Mouse (Mus musculus) stomach, embryonic 16.5 days (tissue): ENCODE results near the gene Gp5. TPM values are rescaled to one million over a fixed set of nuclear protein-coding genes. Genes with fewer than 3 reads are reported as not detected.
A peak's percentile ranks its signal among the peaks of the same experiment; 100 is the strongest.

Experiments used
- ATAC-seq: fragments of 200-750 bp; cut with Nextera tagmentation; 2 replicates; pipeline ENCODE4 v1.8.0; 2017; ENCODE audit warnings: moderate number of reproducible peaks, moderate TSS enrichment; ENCODE audit not compliant: insufficient read depth, low FRiP score
- H3K27ac ChIP-seq: fragments of 300-500 bp; sonication (generic); 2 replicates; pipeline ENCODE4 v1.5.1; 2014; ENCODE audit warnings: low read length
- H3K27me3 ChIP-seq: fragments of 300-500 bp; sonication (generic); 2 replicates; pipeline ENCODE4 v1.6.1; 2014; ENCODE audit warnings: low read length, control low read depth, mixed read lengths; ENCODE audit not compliant: control insufficient read depth, insufficient read depth
- H3K36me3 ChIP-seq: fragments of 300-500 bp; sonication (generic); 2 replicates; pipeline ENCODE4 v1.6.1; 2014; ENCODE audit warnings: low read length; ENCODE audit not compliant: control insufficient read depth, insufficient read depth
- H3K4me1 ChIP-seq: fragments of 300-500 bp; sonication (generic); 2 replicates; pipeline ENCODE4 v1.6.1; 2014; ENCODE audit warnings: low read length, control low read depth, mixed read lengths; ENCODE audit not compliant: control insufficient read depth, insufficient read depth
- H3K4me2 ChIP-seq: fragments of 300-500 bp; sonication (generic); 2 replicates; pipeline ENCODE4 v1.6.1; 2014; ENCODE audit warnings: low read depth, low read length, mixed read lengths
- H3K4me3 ChIP-seq: fragments of 300-500 bp; sonication (generic); replicated peaks from 2 replicates; pipeline ENCODE4 v1.5.1; 2014; ENCODE audit warnings: mild to moderate bottlenecking, low read length
- H3K9ac ChIP-seq: fragments of 300-500 bp; sonication (generic); 2 replicates; pipeline ENCODE4 v1.6.1; 2014; ENCODE audit warnings: low read length
- H3K9me3 ChIP-seq: fragments of 300-500 bp; sonication (generic); replicated peaks from 2 replicates; pipeline ENCODE4 v1.6.1; 2016; ENCODE audit warnings: low read length, control low read depth; ENCODE audit not compliant: control insufficient read depth
- WGBS: fragments of 180-500 bp; shearing (Covaris S2); extraction: QIAGEN DNeasy Blood & Tissue Kit; methylation state at CpG from one replicate; pipeline ENCODE4 v1.1.7; 2014; 5-methylcytosine and 5-hydroxymethylcytosine counted together
- polyA plus RNA-seq: library from polyadenylated mRNA; unstranded; fragments of >200 nt; fragmentation: Nextera tagmentation; extraction: Ambion mirVana; gene quantifications from 2 replicates; pipeline ENCODE4 v1.2.1, GENCODE M21; 2015

The Gp5 gene
- polyA plus RNA-seq, 1 experiment from 2014 or later, result 0.54 TPM

GRCm38 (mm10) chr16:30283743-30284337, 26.7 kb downstream of the Gp5 start:
- WGBS, result 1% methylated on average over 15 of the region's 15 CpGs
- Histone ChIP-seq H3K4me1 (peaks cover 11% of the 10 kb centered on the region; the same call in 1 of the 2 replicates), H3K36me3 (no peaks in the 10 kb centered on the region), H3K4me3 (peak overlapping the region; percentile 7; the same call in 1 of the 2 replicates), H3K4me2 (peak overlapping the region; percentile 42), H3K27me3 (peaks cover 13% of the 10 kb centered on the region), H3K27ac (no peak overlapping the region), H3K9me3 (no peaks in the 10 kb centered on the region), H3K9ac (0 out of 2 replicates have a peak overlapping the region, but pooled peaks have one; percentile 27)
- peak; percentile 45; the same call in 1 of the 2 replicates for ATAC-seq

DNA sequence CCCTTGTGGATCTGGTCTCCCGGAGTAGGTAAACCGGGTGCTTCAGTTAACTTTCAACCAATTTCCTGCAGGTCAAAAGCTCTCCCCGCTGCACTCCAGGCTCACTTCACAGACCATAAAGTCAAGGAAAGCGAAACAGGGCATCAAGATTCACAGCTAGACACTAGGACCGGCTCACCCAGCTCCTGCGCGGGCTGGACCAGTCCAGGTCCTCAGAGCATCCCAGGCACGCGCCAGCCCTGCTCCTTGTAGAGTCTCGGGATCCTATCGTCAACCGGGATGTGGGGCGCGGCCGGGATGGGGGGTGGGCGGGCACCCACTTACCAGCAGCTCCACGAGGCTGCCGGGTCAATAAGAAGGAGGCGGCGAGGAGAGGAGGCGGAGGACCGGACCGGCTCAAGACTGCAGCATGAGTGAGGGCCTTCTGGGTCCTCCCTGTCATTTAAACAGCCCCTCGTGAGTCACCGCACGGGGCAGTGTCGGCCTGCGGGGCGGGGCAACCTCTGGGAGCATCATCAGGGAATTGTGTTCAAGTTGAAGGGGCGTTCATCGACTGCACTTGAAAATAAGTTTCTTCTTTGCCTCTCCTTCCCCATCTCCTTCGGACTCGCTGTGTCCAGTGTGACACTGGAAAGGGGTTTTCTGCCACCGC, 27.6 kb downstream of the Gp5 start, which contains the start of gene Lrrc15:
Gene Lrrc15 (minus strand): TSS at position 413 of the 652 bp plus-strand sequence.
- 8% methylated on average over 34 of the region's 34 CpGs for WGBS
- Histone ChIP-seq H3K4me2 (peak within 1 kb of the TSS; percentile 49), H3K9me3 (no peaks in the 10 kb centered on the region), H3K4me1 (peaks cover 11% of the 10 kb centered on the region; the same call in 1 of the 2 replicates), H3K27me3 (peaks cover 13% of the 10 kb centered on the region), H3K4me3 (peak within 1 kb of the TSS; percentile 34), H3K36me3 (no peaks in the 10 kb centered on the region), H3K9ac (peak within 1 kb of the TSS; percentile 40; the same call in 1 of the 2 replicates), H3K27ac (no peak within 1 kb of the TSS)
- no peak for ATAC-seq

- Histone ChIP-seq H3K9ac (no peak overlapping the region), H3K27ac (no peak overlapping the region), H3K27me3 (peaks cover 13% of the 10 kb centered on the region), H3K4me2 (no peak overlapping the region), H3K9me3 (no peaks in the 10 kb centered on the region), H3K4me3 (no peak overlapping the region), H3K4me1 (peaks cover 11% of the 10 kb centered on the region; the same call in 1 of the 2 replicates), H3K36me3 (no peaks in the 10 kb centered on the region)
- ATAC-seq, result no peak
- 28% methylated on average over 4 of the region's 4 CpGs for WGBS
Observed at GRCm38 (mm10) chr16:30280676-30281297, 29.8 kb downstream of the Gp5 start.

- ATAC-seq, result no peak
- Histone ChIP-seq H3K4me2 (no peak overlapping the region), H3K9me3 (no peaks in the 10 kb centered on the region), H3K27me3 (peaks cover 8% of the 10 kb centered on the region), H3K4me1 (peaks cover 11% of the 10 kb centered on the region; the same call in 1 of the 2 replicates), H3K36me3 (no peaks in the 10 kb centered on the region), H3K27ac (no peak overlapping the region), H3K4me3 (no peak overlapping the region), H3K9ac (no peak overlapping the region)
- 75% methylated on average over 11 of the region's 11 CpGs for WGBS
Observed at GRCm38 (mm10) chr16:30278406-30278805, 32.2 kb downstream of the Gp5 start.

- no peak overlapping the region for H3K4me2 ChIP-seq
- H3K9ac ChIP-seq, result no peak overlapping the region
- no peak for ATAC-seq
- H3K36me3 ChIP-seq, result no peaks in the 10 kb centered on the region
- H3K27ac ChIP-seq, result no peak overlapping the region
- no peaks in the 10 kb centered on the region for H3K9me3 ChIP-seq
- no peaks in the 10 kb centered on the region for H3K27me3 ChIP-seq
- no peak overlapping the region for H3K4me3 ChIP-seq
- 68% methylated on average over 15 of the region's 15 CpGs for WGBS
- peaks cover 11% of the 10 kb centered on the region; the same call in 1 of the 2 replicates for H3K4me1 ChIP-seq
Observed at GRCm38 (mm10) chr16:30275558-30276340, 34.8 kb downstream of the Gp5 start.

- Histone ChIP-seq H3K9ac (no peak overlapping the region), H3K9me3 (no peaks in the 10 kb centered on the region), H3K27me3 (no peaks in the 10 kb centered on the region), H3K4me3 (no peak overlapping the region), H3K4me2 (no peak overlapping the region), H3K36me3 (no peaks in the 10 kb centered on the region), H3K4me1 (peaks cover 7% of the 10 kb centered on the region; the same call in 1 of the 2 replicates), H3K27ac (no peak overlapping the region)
- 89% methylated on average over 8 of the region's 8 CpGs for WGBS
- no peak for ATAC-seq
Observed at GRCm38 (mm10) chr16:30273065-30273464, 37.5 kb downstream of the Gp5 start.

DNA sequence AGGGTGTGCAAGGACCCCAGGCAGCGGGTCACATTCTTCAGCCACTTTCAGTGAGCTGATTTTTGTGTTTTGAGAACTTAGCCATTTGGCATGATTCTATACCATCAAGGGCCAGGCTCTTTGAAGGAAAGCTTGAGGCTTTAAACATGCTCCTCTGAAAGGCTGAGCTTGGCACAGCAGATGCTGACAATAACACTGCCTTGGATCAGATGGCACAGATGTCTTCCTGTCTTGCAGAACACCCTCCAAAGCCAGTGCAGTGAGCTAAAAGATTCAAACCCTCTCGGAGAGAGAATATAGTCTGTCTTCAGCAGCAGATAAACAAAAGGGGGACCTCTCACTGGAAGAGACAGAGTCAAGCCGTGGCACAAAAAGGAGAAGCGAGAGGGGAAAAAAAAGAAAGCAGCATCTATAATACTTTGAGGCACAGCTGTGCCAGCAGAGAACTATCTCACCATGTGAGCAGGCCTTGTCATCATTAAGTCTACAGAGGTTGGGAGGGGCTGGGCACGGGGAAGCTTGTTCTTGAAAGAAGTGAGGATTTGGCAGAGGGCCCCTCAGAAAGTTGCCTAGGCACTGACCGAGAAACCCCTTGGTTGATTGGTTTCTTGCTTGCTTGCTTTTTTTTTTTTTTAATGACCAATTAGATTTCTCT, 38.5 kb downstream of the Gp5 start:
- Histone ChIP-seq H3K27me3 (no peaks in the 10 kb centered on the region), H3K9ac (no peak overlapping the region), H3K9me3 (no peaks in the 10 kb centered on the region), H3K4me3 (no peak overlapping the region), H3K27ac (peak overlapping the region; percentile 68), H3K36me3 (no peaks in the 10 kb centered on the region), H3K4me1 (peaks cover 7% of the 10 kb centered on the region; the same call in 1 of the 2 replicates), H3K4me2 (no peak overlapping the region)
- no peak for ATAC-seq
- 52% methylated on average over 6 of the region's 6 CpGs for WGBS

DNA sequence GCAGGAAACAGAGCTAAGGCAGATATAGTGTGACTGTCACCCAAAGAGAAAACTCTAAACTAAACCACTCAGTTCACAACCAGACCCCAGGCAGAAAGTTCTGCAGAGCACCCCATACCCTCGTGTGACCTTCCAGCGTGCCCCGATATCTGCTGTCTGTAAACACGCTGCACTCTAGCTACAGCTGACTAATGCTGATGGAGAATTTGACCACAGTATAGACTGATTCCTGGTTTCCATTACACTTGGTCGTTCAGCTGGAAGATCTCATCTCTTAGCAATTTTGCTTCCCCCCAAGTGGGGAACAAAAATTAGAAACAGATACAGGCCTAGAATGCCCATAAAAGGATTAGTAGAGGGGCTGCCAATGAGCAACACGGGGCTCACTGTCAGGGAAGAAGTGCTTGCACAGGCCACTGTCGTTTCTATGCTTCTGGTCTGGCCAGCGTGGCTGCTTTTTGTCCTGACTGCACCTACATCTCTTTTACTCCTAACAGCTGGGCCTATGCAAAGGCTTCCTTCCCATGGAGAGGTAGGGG, 39.3 kb downstream of the Gp5 start:
- Histone ChIP-seq H3K9me3 (no peaks in the 10 kb centered on the region), H3K27me3 (no peaks in the 10 kb centered on the region), H3K4me3 (no peak overlapping the region), H3K4me1 (peaks cover 7% of the 10 kb centered on the region; the same call in 1 of the 2 replicates), H3K9ac (no peak overlapping the region), H3K4me2 (no peak overlapping the region), H3K27ac (peak overlapping the region; percentile 68), H3K36me3 (no peaks in the 10 kb centered on the region)
- ATAC-seq, result no peak; the same call in 1 of the 2 replicates
- 52% methylated on average over 8 of the region's 8 CpGs for WGBS
